Mouse (Mus musculus): ENCODE data around the gene Ap1m2. TPM values are rescaled to one million over a fixed set of nuclear protein-coding genes. Genes with fewer than 3 reads are reported as not detected.
"Not testable (repeated sequence)": the region's sequence is repeated elsewhere in the genome, so short reads cannot be mapped to it uniquely, and the experiment has no call there.

Gene Ap1m2
- polyA plus RNA-seq, 1 experiment from 2014 or later = 0.30 TPM

DNA sequence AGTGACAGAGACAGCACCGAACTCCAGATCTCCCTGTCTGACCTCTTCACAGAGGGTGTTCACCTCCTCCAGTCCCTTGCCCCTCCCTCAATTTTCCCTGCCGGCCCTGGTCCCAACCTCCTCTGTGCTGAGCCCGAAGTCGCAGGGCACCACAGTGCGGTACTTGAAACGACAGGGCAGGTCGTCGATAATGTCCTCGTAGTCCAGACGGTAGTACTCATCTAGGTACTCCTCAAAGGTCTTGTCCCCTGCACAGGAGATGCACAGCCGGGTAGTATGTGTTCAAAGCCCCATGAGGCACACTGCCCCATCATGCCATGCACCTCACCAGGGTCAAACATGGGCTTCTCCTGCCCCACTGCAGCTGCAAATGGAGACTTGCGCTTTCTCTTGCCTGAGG lies 36.4 kb downstream of the Ap1m2 start:
- Histone ChIP-seq H3K9ac (ENCODE audit: low read length) (no peak overlapping the region), H3K36me3 (ENCODE audit: control insufficient read depth, insufficient read depth, low read length) (peaks cover 98% of the 10 kb centered on the region), H3K4me3 (ENCODE audit: control insufficient read depth in 1 of 2, insufficient read depth in 1 of 2, low read depth in 1 of 2, low read length in 2 of 2) (no peak overlapping the region), H3K9me3 (ENCODE audit: control insufficient read depth, low read length) (no peaks in the 10 kb centered on the region), H3K4me1 (ENCODE audit: control insufficient read depth in 2 of 2, insufficient read depth in 2 of 2, low read length in 2 of 2) (peaks cover 5 to 15% of the 10 kb centered on the region in 2 experiments; a peak in 2 of 4 replicates), H3K4me2 (ENCODE audit: low read length) (no peak overlapping the region), H3K27me3 (ENCODE audit: control insufficient read depth, insufficient read depth, low read length) (no peaks in the 10 kb centered on the region), H3K27ac (replicated peaks in 1 of 2; ENCODE audit: control insufficient read depth in 1 of 2, insufficient read depth in 1 of 2, low read depth in 2 of 2, low read length in 2 of 2) (no peak overlapping the region)
- ATAC-seq (ENCODE audit: insufficient number of reproducible peaks, insufficient read depth, low FRiP score, low read depth) = no peak
- 81% methylated on average over 12 of the region's 12 CpGs for WGBS

DNA sequence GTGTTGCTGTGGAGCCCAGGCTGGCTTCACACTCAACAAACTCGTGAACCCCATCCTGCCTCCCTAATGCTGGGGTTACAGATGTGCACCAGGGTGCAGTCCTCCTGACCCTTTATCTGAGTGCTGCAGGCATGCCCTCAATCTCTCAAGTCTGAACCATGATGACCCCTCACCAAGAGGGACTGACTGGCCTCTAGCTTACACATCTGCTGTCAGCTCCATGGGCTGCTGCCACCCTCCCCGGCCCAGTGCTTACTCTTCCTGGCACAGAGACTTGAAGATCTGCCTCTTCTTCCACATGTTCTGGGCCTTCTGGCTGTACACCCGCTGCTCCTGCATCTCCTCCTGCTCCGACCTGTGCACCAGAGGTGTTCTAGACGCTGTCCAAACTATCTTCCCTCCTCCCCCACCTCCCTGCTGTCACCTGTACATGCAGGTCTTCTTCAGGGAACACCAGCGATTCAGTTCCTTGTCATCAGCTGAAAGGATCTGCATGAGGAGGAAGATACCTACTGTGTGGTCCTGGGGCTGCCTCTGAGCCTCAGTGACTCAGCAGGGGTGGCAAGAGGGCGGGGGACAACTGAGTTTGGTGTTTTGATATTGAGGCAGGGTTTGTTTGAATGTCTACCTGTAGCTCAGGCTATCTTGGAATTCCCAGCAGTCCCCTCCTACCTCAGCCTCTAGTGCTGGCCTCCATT lies 37.0 kb downstream of the Ap1m2 start:
- H3K36me3 ChIP-seq (ENCODE audit: control insufficient read depth, insufficient read depth, low read length) = peaks cover 98% of the 10 kb centered on the region
- no peaks in the 10 kb centered on the region for H3K27me3 ChIP-seq (ENCODE audit: control insufficient read depth, insufficient read depth, low read length)
- H3K9me3 ChIP-seq (ENCODE audit: control insufficient read depth, low read length) = no peaks in the 10 kb centered on the region
- no peak for ATAC-seq (ENCODE audit: insufficient number of reproducible peaks, insufficient read depth, low FRiP score, low read depth)
- H3K9ac ChIP-seq (ENCODE audit: low read length) = no peak overlapping the region
- no peak overlapping the region for H3K4me3 ChIP-seq (ENCODE audit: control insufficient read depth in 1 of 2, insufficient read depth in 1 of 2, low read depth in 1 of 2, low read length in 2 of 2)
- 0 out of 4 replicates have a peak overlapping the region, but pooled peaks of 1 of the 2 experiments have one; percentile 20 for H3K27ac ChIP-seq (replicated peaks in 1 of 2; ENCODE audit: control insufficient read depth in 1 of 2, insufficient read depth in 1 of 2, low read depth in 2 of 2, low read length in 2 of 2)
- peaks cover 5 to 15% of the 10 kb centered on the region in 2 experiments; a peak in 2 of 4 replicates for H3K4me1 ChIP-seq (ENCODE audit: control insufficient read depth in 2 of 2, insufficient read depth in 2 of 2, low read length in 2 of 2)
- no peak overlapping the region for H3K4me2 ChIP-seq (ENCODE audit: low read length)
- 72% methylated on average over 7 of the region's 7 CpGs for WGBS

GRCm38 (mm10) chr9:21274336-21274735 lies 37.8 kb downstream of the Ap1m2 start:
- Histone ChIP-seq H3K4me2 (ENCODE audit: low read length) (no peak overlapping the region), H3K4me1 (ENCODE audit: control insufficient read depth in 2 of 2, insufficient read depth in 2 of 2, low read length in 2 of 2) (peaks cover 5 to 15% of the 10 kb centered on the region in 2 experiments; a peak in 2 of 4 replicates), H3K9ac (ENCODE audit: low read length) (no peak overlapping the region), H3K9me3 (ENCODE audit: control insufficient read depth, low read length) (no peaks in the 10 kb centered on the region), H3K4me3 (ENCODE audit: control insufficient read depth in 1 of 2, insufficient read depth in 1 of 2, low read depth in 1 of 2, low read length in 2 of 2) (no peak overlapping the region), H3K27me3 (ENCODE audit: control insufficient read depth, insufficient read depth, low read length) (no peaks in the 10 kb centered on the region), H3K27ac (replicated peaks in 1 of 2; ENCODE audit: control insufficient read depth in 1 of 2, insufficient read depth in 1 of 2, low read depth in 2 of 2, low read length in 2 of 2) (0 out of 4 replicates have a peak overlapping the region, but pooled peaks of 1 of the 2 experiments have one; percentile 12), H3K36me3 (ENCODE audit: control insufficient read depth, insufficient read depth, low read length) (peaks cover 98% of the 10 kb centered on the region)
- ATAC-seq (ENCODE audit: insufficient number of reproducible peaks, insufficient read depth, low FRiP score, low read depth) = no peak
- WGBS = 34% methylated on average over 3 of the region's 3 CpGs

GRCm38 (mm10) chr9:21273520-21274228 lies 38.5 kb downstream of the Ap1m2 start:
- WGBS = 62% methylated on average over 7 of the region's 7 CpGs
- no peaks in the 10 kb centered on the region for H3K9me3 ChIP-seq (ENCODE audit: control insufficient read depth, low read length)
- no peak overlapping the region for H3K4me2 ChIP-seq (ENCODE audit: low read length)
- H3K27me3 ChIP-seq (ENCODE audit: control insufficient read depth, insufficient read depth, low read length) = no peaks in the 10 kb centered on the region
- peaks cover 98% of the 10 kb centered on the region for H3K36me3 ChIP-seq (ENCODE audit: control insufficient read depth, insufficient read depth, low read length)
- no peak overlapping the region; the same call in 1 of the 2 replicates for H3K9ac ChIP-seq (ENCODE audit: low read length)
- no peak for ATAC-seq (ENCODE audit: insufficient number of reproducible peaks, insufficient read depth, low FRiP score, low read depth)
- peak overlapping the region in 1 of 2 experiments; percentile 12; a peak in 1 of 4 replicates for H3K27ac ChIP-seq (replicated peaks in 1 of 2; ENCODE audit: control insufficient read depth in 1 of 2, insufficient read depth in 1 of 2, low read depth in 2 of 2, low read length in 2 of 2)
- no peak overlapping the region for H3K4me3 ChIP-seq (ENCODE audit: control insufficient read depth in 1 of 2, insufficient read depth in 1 of 2, low read depth in 1 of 2, low read length in 2 of 2)
- H3K4me1 ChIP-seq (ENCODE audit: control insufficient read depth in 2 of 2, insufficient read depth in 2 of 2, low read length in 2 of 2) = peaks cover 5 to 15% of the 10 kb centered on the region in 2 experiments; a peak in 2 of 4 replicates

DNA sequence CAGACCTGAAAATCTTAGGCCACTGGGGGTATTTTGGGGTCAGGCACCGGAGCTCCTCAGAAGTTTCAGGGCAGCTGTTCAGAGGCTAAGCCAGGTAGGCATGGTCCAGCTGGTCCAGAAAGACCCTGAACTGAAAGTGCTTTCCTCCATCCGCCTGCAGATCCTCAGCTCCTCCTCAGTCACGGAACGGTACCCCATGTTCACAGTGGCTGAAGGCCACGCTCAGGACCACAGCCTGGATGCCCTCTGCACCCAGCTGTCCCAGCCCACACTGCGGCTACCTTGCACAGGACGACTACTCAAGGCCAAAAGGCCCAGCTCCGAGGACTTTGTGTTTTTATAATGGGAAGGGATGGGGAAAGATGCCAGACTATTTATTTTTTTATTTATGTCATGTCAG lies 39.0 kb downstream of the Ap1m2 start:
- no peaks in the 10 kb centered on the region for H3K9me3 ChIP-seq (ENCODE audit: control insufficient read depth, low read length)
- peaks cover 5 to 15% of the 10 kb centered on the region in 2 experiments; a peak in 2 of 4 replicates for H3K4me1 ChIP-seq (ENCODE audit: control insufficient read depth in 2 of 2, insufficient read depth in 2 of 2, low read length in 2 of 2)
- H3K9ac ChIP-seq (ENCODE audit: low read length) = no peak overlapping the region
- H3K27me3 ChIP-seq (ENCODE audit: control insufficient read depth, insufficient read depth, low read length) = no peaks in the 10 kb centered on the region
- 85% methylated on average over 8 of the region's 8 CpGs for WGBS
- no peak for ATAC-seq (ENCODE audit: insufficient number of reproducible peaks, insufficient read depth, low FRiP score, low read depth)
- H3K4me2 ChIP-seq (ENCODE audit: low read length) = no peak overlapping the region
- peaks cover 98% of the 10 kb centered on the region for H3K36me3 ChIP-seq (ENCODE audit: control insufficient read depth, insufficient read depth, low read length)
- H3K4me3 ChIP-seq (ENCODE audit: control insufficient read depth in 1 of 2, insufficient read depth in 1 of 2, low read depth in 1 of 2, low read length in 2 of 2) = no peak overlapping the region
- no peak overlapping the region for H3K27ac ChIP-seq (replicated peaks in 1 of 2; ENCODE audit: control insufficient read depth in 1 of 2, insufficient read depth in 1 of 2, low read depth in 2 of 2, low read length in 2 of 2)

DNA sequence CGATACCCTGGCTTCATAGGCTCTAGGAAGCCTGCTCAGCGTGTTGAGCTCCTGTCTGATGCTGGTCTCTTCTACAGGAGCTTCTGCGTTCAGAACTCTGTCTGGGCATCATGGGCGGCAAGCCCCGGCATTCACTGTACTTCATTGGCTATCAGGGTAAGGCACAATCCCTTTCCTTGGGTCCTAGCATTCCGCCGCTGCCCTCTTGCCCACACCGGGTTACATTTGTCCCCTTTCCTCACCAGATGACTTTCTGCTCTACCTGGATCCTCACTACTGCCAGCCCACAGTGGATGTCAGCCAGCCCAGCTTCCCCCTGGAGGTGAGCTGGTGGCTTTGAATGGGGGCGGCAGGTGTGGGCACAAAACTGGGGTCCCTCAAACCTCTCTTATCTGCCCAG lies 39.7 kb downstream of the Ap1m2 start:
- Histone ChIP-seq H3K4me2 (ENCODE audit: low read length) (no peak overlapping the region), H3K4me1 (ENCODE audit: control insufficient read depth in 2 of 2, insufficient read depth in 2 of 2, low read length in 2 of 2) (peaks cover 5 to 16% of the 10 kb centered on the region in 2 experiments; a peak in 3 of 4 replicates), H3K36me3 (ENCODE audit: control insufficient read depth, insufficient read depth, low read length) (peaks cover 98% of the 10 kb centered on the region), H3K9ac (ENCODE audit: low read length) (no peak overlapping the region), H3K27me3 (ENCODE audit: control insufficient read depth, insufficient read depth, low read length) (no peaks in the 10 kb centered on the region), H3K9me3 (ENCODE audit: control insufficient read depth, low read length) (no peaks in the 10 kb centered on the region), H3K4me3 (ENCODE audit: control insufficient read depth in 1 of 2, insufficient read depth in 1 of 2, low read depth in 1 of 2, low read length in 2 of 2) (no peak overlapping the region), H3K27ac (replicated peaks in 1 of 2; ENCODE audit: control insufficient read depth in 1 of 2, insufficient read depth in 1 of 2, low read depth in 2 of 2, low read length in 2 of 2) (no peak overlapping the region)
- ATAC-seq (ENCODE audit: insufficient number of reproducible peaks, insufficient read depth, low FRiP score, low read depth) = no peak
- WGBS = 86% methylated on average over 9 of the region's 9 CpGs

DNA sequence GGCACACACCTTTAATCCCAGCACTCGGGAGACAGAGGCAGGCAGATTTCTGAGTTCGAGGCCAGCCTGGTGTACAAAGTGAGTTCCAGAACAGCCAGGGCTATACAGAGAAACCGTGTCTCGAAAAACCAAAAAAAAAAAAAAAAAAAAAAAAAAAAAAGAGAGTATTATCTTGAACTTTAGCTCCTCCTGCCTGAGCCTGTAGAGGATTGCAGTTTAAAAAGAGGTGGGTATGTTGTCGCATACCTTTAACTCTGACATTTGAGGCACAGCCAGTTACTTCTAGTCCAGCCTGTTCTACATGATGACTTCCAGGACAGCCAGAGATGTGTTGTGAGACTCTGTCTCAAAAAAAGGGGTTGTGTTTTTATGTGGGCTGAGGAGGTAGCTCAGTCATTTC lies 42.5 kb downstream of the Ap1m2 start:
- H3K4me2 ChIP-seq (ENCODE audit: low read length); H3K9ac ChIP-seq (ENCODE audit: low read length); H3K27ac ChIP-seq (replicated peaks in 1 of 2; ENCODE audit: control insufficient read depth in 1 of 2, insufficient read depth in 1 of 2, low read depth in 2 of 2, low read length in 2 of 2); H3K9me3 ChIP-seq (ENCODE audit: control insufficient read depth, low read length); H3K27me3 ChIP-seq (ENCODE audit: control insufficient read depth, insufficient read depth, low read length); H3K4me3 ChIP-seq (ENCODE audit: control insufficient read depth in 1 of 2, insufficient read depth in 1 of 2, low read depth in 1 of 2, low read length in 2 of 2); ATAC-seq (ENCODE audit: insufficient number of reproducible peaks, insufficient read depth, low FRiP score, low read depth): not testable (repeated sequence)
- Histone ChIP-seq H3K36me3 (ENCODE audit: control insufficient read depth, insufficient read depth, low read length) (peaks cover 82% of the 10 kb centered on the region), H3K4me1 (ENCODE audit: control insufficient read depth in 2 of 2, insufficient read depth in 2 of 2, low read length in 2 of 2) (peaks cover 12 to 30% of the 10 kb centered on the region in 2 experiments)
- WGBS = 81% methylated on average over 5 of the region's 5 CpGs

Measured in heart, embryonic 14.5 days (tissue).